Mouse (Mus musculus): ENCODE results near the gene Ethe1.

Ethe1 gene

GRCm38 (mm10) chr7:24587330-24588105, at the start of gene Ethe1, which contains the start of gene Zfp575:
TSS of gene Ethe1 (plus strand) at chr7:24587543.
TSS of gene Zfp575 (minus strand) at chr7:24587641.
- peak; percentile 83 to 87 for DNase-seq

GRCm38 (mm10) chr7:24537591-24537990, 49.8 kb upstream of the Ethe1 start:
- DNase-seq, result no peak

GRCm38 (mm10) chr7:24538154-24538553, 49.2 kb upstream of the Ethe1 start:
- DNase-seq, result peak; percentile 51 to 70

- DNase-seq, result no peak
Observed at GRCm38 (mm10) chr7:24538701-24539100, 48.6 kb upstream of the Ethe1 start.

- DNase-seq, result no peak
Observed at GRCm38 (mm10) chr7:24539686-24540085, 47.7 kb upstream of the Ethe1 start.

GRCm38 (mm10) chr7:24544506-24544905, 42.8 kb upstream of the Ethe1 start:
- DNase-seq, result no peak

GRCm38 (mm10) chr7:24546068-24546614, 41.2 kb upstream of the Ethe1 start, which contains the start of the genes Pinlyp and Xrcc1:
TSS of gene Pinlyp (minus strand) at chr7:24546118.
TSS of gene Xrcc1 (plus strand) at chr7:24546289.
- peak; percentile 29 to 41 for DNase-seq

- DNase-seq, result peak; percentile 99 to 100
Observed at GRCm38 (mm10) chr7:24546634-24547389, 40.5 kb upstream of the Ethe1 start.

GRCm38 (mm10) chr7:24547534-24548036, 39.8 kb upstream of the Ethe1 start:
- DNase-seq, result no peak

GRCm38 (mm10) chr7:24551985-24552759, 35.2 kb upstream of the Ethe1 start:
- DNase-seq, result no peak

- peak in 1 of 2 experiments; percentile 37 for DNase-seq
Observed at GRCm38 (mm10) chr7:24555786-24556185, 31.6 kb upstream of the Ethe1 start.

GRCm38 (mm10) chr7:24561450-24561849, 25.9 kb upstream of the Ethe1 start:
- no peak for DNase-seq

GRCm38 (mm10) chr7:24563191-24563836, 24.0 kb upstream of the Ethe1 start:
- no peak for DNase-seq

- DNase-seq, result no peak
Observed at GRCm38 (mm10) chr7:24563837-24564206, 23.5 kb upstream of the Ethe1 start.

- peak; percentile 87 to 89 for DNase-seq
Observed at GRCm38 (mm10) chr7:24564607-24565265, 22.6 kb upstream of the Ethe1 start.

- no peak for DNase-seq
Observed at GRCm38 (mm10) chr7:24565627-24566026, 21.7 kb upstream of the Ethe1 start.

GRCm38 (mm10) chr7:24566206-24566605, 21.1 kb upstream of the Ethe1 start:
- no peak for DNase-seq

GRCm38 (mm10) chr7:24568512-24568911, 18.8 kb upstream of the Ethe1 start:
- DNase-seq, result no peak

- no peak for DNase-seq
Observed at GRCm38 (mm10) chr7:24571071-24571470, 16.3 kb upstream of the Ethe1 start.

GRCm38 (mm10) chr7:24572455-24572854, 14.9 kb upstream of the Ethe1 start:
- DNase-seq, result no peak

GRCm38 (mm10) chr7:24574224-24574796, 13.0 kb upstream of the Ethe1 start:
- peak in 1 of 2 experiments; percentile 59 for DNase-seq

All from kidney, postnatal 4 days (tissue).